Mouse (Mus musculus) neural tube, embryonic 14.5 days (tissue): ENCODE results near the gene Ptk6. TPM values are rescaled to one million over a fixed set of nuclear protein-coding genes. Genes with fewer than 3 reads are reported as not detected.

Experiments
- ATAC-seq: fragments of 200-750 bp; cut with Nextera tagmentation; 2 replicates; pipeline ENCODE4 v1.8.0; 2017; ENCODE audit warnings: low read depth, mild to moderate bottlenecking, moderate TSS enrichment, moderate library complexity
- H3K27ac ChIP-seq: fragments of 300-500 bp; sonication (generic); 2 replicates; pipeline ENCODE4 v1.5.1; 2014; ENCODE audit warnings: low read depth, mild to moderate bottlenecking, control low read depth, low read length, moderate library complexity, mixed read lengths
- H3K27me3 ChIP-seq: fragments of 300-500 bp; sonication (generic); 2 replicates; pipeline ENCODE4 v1.6.1; 2014; ENCODE audit warnings: low read length; ENCODE audit not compliant: control insufficient read depth, insufficient read depth
- H3K36me3 ChIP-seq: fragments of 300-500 bp; sonication (generic); 2 replicates; pipeline ENCODE4 v1.6.1; 2014; ENCODE audit warnings: low read length, mixed read lengths; ENCODE audit not compliant: control insufficient read depth, insufficient read depth
- H3K4me1 ChIP-seq: fragments of 300-500 bp; sonication (generic); 2 replicates; pipeline ENCODE4 v1.6.1; 2014; ENCODE audit warnings: low read length; ENCODE audit not compliant: control insufficient read depth, insufficient read depth
- H3K4me2 ChIP-seq: fragments of 300-500 bp; sonication (generic); 2 replicates; pipeline ENCODE4 v1.6.1; 2014; ENCODE audit warnings: mild to moderate bottlenecking, low read depth, low read length, control low read depth
- H3K4me3 ChIP-seq: fragments of 300-500 bp; sonication (generic); 2 replicates; pipeline ENCODE4 v1.5.1; 2014; ENCODE audit warnings: low read depth, low read length, control low read depth, mixed read lengths
- H3K9ac ChIP-seq: fragments of 300-500 bp; sonication (generic); replicated peaks from 2 replicates; pipeline ENCODE4 v1.6.1; 2014; ENCODE audit warnings: low read depth, mild to moderate bottlenecking, control low read depth, low read length, mixed read lengths
- H3K9me3 ChIP-seq: fragments of 300-500 bp; sonication (generic); 2 replicates; pipeline ENCODE4 v1.6.1; 2016; ENCODE audit warnings: low read length; ENCODE audit not compliant: control insufficient read depth
- WGBS: fragments of 180-500 bp; shearing (Covaris S2); extraction: QIAGEN DNeasy Blood & Tissue Kit; methylation state at CpG from one replicate; pipeline ENCODE4 v1.1.7; 2014; 5-methylcytosine and 5-hydroxymethylcytosine counted together
- polyA plus RNA-seq: library from polyadenylated mRNA; unstranded; fragments of >200 nt; fragmentation: Nextera tagmentation; extraction: Ambion mirVana; gene quantifications from 2 replicates; pipeline ENCODE4 v1.2.1, GENCODE M21; 2014

Ptk6 gene
- polyA plus RNA-seq, 1 experiment from 2014 or later = not detected

DNA sequence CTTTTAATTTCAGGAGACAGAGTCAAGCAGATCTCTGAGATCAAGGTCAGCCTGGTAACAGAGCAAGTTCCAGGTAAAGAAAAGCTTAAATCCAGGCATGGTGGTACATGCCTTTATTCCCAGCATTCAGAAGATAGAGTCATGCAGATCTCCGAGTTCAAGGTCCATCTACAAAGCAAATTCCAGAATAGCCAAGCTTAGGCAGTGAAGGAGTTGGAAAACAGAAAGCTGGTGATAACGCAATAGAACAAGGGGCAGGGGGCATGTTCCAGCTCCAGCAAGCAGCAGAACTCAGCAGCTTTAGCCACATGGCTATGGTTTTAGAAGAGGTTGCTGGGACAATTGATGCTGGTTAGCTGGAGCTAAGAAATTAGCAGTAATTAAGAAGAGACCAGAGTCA is 22.4 kb upstream of the Ptk6 start:
- WGBS = 92% methylated on average over 2 of the region's 2 CpGs
- no peak overlapping the region for H3K27ac ChIP-seq
- peaks cover 1% of the 10 kb centered on the region; the same call in 1 of the 2 replicates for H3K4me1 ChIP-seq
- no peak overlapping the region for H3K4me3 ChIP-seq
- H3K27me3 ChIP-seq = no peaks in the 10 kb centered on the region
- H3K36me3 ChIP-seq = no peaks in the 10 kb centered on the region
- H3K9ac ChIP-seq = no peak overlapping the region
- H3K9me3 ChIP-seq = no peaks in the 10 kb centered on the region
- no peak overlapping the region for H3K4me2 ChIP-seq
- no peak for ATAC-seq

DNA sequence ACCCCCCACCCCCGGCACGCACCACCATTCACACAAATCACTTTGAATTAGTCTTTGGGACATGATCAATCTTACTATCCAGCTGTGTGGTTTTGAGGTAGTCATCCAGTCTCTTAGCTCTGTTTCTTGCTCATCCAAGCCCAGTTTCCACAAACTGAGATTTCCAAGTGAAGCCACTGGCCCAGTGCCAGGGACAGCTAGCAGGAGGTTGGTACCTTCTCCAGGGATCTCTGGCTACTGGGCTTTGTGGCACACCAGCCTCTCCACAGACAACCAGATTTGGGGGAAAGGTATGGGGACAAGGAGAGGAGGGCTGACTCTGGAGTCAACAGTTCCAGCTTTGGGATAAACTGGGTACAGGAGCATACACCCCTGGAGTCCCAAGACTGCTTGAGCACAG is 17.8 kb upstream of the Ptk6 start:
- no peak for ATAC-seq
- Histone ChIP-seq H3K4me3 (no peak overlapping the region), H3K9ac (no peak overlapping the region), H3K4me1 (peaks cover 2% of the 10 kb centered on the region; the same call in 1 of the 2 replicates), H3K4me2 (no peak overlapping the region; the same call in 1 of the 2 replicates), H3K27ac (no peak overlapping the region), H3K27me3 (no peaks in the 10 kb centered on the region), H3K9me3 (no peaks in the 10 kb centered on the region), H3K36me3 (no peaks in the 10 kb centered on the region)
- 41% methylated on average over 2 of the region's 2 CpGs for WGBS

DNA sequence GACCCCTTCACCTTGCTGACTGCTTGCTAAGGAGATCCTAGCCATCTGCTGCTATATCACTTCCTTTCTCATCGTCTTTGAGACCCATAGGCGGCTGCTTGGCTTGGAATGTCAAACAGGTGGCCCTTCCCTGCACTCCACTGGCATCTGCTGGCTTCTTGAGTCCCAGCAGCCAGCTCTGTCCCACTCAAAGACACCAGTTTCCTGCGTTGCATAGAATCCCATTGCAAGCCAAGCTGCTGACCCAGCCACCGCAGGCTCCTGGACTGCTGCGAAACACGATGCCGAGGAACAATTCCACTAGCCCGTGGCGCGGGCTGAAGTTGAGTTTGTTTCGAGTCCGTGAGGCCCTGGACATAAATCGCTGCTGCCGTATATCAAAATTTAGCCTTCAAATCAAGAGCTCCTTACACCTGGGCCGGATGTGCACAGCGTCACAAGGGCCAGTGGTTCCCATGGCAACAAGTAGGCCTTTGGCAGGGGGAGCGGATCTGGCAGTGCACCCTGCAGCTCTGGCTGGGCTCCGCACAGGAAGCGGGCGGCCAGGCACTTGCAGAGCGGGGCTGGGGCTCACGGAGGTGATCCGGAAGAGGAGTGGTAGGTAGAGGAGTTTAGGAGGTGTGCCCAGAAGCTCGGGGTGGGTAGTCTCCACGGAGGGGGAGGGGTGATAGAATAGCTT is 17.1 kb upstream of the Ptk6 start, which contains the start of gene Fndc11:
Fndc11 (plus strand) TSS at position 476 of the 679 bp plus-strand sequence.
- Histone ChIP-seq H3K9ac (0 out of 2 replicates have a peak within 1 kb of the TSS, but pooled peaks have one; percentile 7), H3K36me3 (no peaks in the 10 kb centered on the region), H3K9me3 (no peaks in the 10 kb centered on the region), H3K4me2 (peak within 1 kb of the TSS; percentile 42), H3K27ac (0 out of 2 replicates have a peak within 1 kb of the TSS, but pooled peaks have one; percentile 24), H3K4me1 (peaks cover 2% of the 10 kb centered on the region; the same call in 1 of the 2 replicates), H3K27me3 (no peaks in the 10 kb centered on the region), H3K4me3 (no peak within 1 kb of the TSS; the same call in 1 of the 2 replicates)
- 3% methylated on average over 25 of the region's 25 CpGs for WGBS
- peak; percentile 87 for ATAC-seq

DNA sequence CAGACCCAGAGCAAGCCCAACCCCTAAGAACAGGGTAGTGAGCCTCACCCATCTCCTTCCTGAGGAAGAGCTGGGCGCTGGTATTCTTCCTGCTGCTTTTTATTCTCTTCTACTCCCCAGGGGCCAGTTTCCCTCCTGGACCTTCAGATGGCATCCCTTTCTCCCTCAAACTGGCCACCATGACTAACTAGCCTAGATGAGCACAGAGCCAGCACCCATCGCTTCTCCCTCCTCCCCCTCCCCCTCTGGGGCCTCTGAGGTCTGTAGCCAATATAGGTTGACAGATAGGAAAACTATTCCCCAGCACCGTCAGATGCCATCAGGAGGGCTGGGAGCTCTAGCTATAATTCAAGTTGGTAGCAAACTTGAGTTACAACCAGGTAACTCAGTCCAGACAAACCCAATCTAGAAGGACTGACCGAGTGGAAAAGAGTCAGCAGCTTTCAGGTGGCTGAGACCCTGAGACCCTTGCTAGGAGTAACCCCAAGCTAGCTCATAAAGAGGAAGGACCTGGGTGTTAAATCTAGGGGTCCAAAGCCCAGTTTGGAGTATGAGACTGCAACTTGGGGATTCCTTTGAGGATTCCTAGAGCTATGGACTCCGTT is 16.4 kb upstream of the Ptk6 start:
- no peak overlapping the region for H3K27ac ChIP-seq
- WGBS = 66% methylated on average over 5 of the region's 5 CpGs
- no peaks in the 10 kb centered on the region for H3K36me3 ChIP-seq
- H3K4me2 ChIP-seq = no peak overlapping the region
- H3K27me3 ChIP-seq = no peaks in the 10 kb centered on the region
- H3K9me3 ChIP-seq = no peaks in the 10 kb centered on the region
- H3K4me1 ChIP-seq = peaks cover 2% of the 10 kb centered on the region; the same call in 1 of the 2 replicates
- ATAC-seq = no peak
- no peak overlapping the region for H3K4me3 ChIP-seq
- no peak overlapping the region for H3K9ac ChIP-seq

DNA sequence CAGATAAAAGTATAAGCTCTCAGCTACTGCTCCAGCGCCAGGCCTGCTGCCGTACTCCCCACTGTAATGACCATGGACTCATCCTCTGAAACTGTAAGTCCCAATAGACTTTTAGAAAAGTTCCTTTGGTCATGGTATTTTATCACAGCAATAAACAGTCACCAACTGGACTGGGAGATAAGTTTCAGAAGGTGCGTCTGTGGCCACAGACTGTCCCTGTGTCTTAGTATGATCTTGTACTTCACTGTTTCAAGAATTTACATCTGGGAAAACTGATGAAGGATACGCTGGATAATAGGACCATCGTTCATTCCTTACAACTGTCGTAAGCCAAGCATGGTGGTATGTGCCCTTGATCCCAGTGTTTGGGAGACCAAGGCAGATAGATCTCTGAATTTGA is 13.4 kb upstream of the Ptk6 start:
- 91% methylated on average over 6 of the region's 6 CpGs for WGBS
- ATAC-seq = no peak

DNA sequence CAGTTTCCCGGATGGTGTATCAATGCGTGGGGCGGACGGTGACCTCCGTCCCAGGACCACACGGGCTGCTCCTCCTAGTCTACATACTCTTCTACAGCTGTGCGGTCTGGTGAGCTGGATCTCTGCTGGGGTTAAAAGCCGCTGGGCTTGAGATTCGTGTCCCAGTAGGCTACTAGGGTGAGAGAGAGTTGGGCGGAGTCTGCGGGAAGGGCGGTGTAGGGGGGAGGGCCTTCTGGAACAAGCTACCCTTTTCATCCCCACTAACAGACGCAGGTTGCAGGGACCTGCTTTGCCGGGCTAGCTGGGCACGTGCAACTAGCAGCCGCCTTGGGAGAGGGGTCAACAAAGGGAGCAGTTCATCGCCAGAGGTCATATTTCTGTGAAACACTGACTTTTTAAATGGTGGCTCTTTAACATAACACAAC is 10.4 kb upstream of the Ptk6 start, which contains the start of gene Srms:
Srms (minus strand) TSS at position 165 of the 425 bp plus-strand sequence.
- WGBS = under 1% methylated on average over 17 of the region's 17 CpGs
- Histone ChIP-seq H3K4me2 (peak within 1 kb of the TSS; percentile 41), H3K36me3 (no peaks in the 10 kb centered on the region), H3K9me3 (no peaks in the 10 kb centered on the region), H3K27ac (no peak within 1 kb of the TSS), H3K4me1 (peaks cover 7% of the 10 kb centered on the region; the same call in 1 of the 2 replicates), H3K27me3 (peaks cover 18% of the 10 kb centered on the region), H3K4me3 (peak within 1 kb of the TSS; percentile 19), H3K9ac (no peak within 1 kb of the TSS)
- ATAC-seq = no peak

More for the DNA sequence above, 13.4 kb upstream of the Ptk6 start:
- Histone ChIP-seq H3K9me3 (no peaks in the 10 kb centered on the region), H3K36me3 (no peaks in the 10 kb centered on the region), H3K27ac (no peak overlapping the region), H3K4me1 (peaks cover 9% of the 10 kb centered on the region), H3K4me3 (no peak overlapping the region), H3K4me2 (no peak overlapping the region), H3K27me3 (peaks cover 18% of the 10 kb centered on the region), H3K9ac (no peak overlapping the region)

DNA sequence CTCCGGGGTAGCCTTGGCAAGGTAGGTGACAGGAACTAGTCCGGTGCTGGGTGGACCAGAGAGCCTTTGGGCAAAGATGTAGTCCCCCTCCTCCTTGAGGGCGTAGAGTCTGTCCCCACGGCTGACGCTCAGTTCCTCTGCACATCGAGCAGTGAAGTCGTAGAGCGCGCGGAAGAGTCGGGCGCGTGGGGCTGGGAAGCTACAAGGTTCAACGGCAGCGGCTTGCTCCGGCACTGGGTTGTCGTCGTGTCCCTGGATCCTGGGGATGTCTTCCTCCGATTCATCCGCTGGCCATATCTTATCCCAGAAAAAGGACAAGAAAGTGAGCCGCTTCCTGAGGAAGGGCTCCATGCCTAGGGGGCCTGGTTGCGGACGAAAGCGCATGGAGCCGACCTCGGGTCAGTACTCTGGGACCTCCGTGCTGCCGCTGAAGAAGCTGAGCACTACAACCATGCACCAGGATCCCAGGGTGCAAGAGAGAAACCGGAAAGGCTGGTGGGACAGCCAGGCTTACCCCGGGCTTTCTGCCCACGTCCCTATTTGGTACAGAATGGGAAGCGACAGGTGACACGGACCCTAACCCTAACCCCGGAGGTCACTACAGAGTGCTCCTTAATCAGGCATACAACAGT is 9.9 kb upstream of the Ptk6 start:
- 3% methylated on average over 34 of the region's 34 CpGs for WGBS
- Histone ChIP-seq H3K27ac (no peak overlapping the region), H3K4me3 (peak overlapping the region; percentile 19), H3K4me1 (peaks cover 7% of the 10 kb centered on the region; the same call in 1 of the 2 replicates), H3K36me3 (no peaks in the 10 kb centered on the region), H3K9me3 (no peaks in the 10 kb centered on the region), H3K9ac (no peak overlapping the region), H3K27me3 (peaks cover 18% of the 10 kb centered on the region), H3K4me2 (peak overlapping the region; percentile 41)
- no peak for ATAC-seq

DNA sequence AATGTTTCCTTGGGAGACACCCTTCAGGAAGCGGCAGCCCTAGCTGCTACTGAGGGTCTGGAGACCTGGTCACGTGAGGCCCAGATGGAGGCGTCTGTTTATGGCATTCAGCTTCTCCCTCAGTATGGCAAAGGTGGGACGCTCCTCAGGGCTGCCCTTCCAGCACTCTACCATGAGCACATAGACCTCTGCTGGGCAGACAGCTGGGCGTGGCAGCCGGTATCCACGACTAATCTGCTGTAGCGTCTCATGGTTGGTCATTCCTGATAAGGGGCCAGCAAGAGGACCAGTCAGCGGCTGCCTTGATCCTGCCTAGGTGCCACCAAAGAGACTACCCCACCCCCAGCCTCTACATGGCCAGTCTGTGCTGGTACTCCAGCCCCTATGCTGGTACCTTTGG is 3.5 kb upstream of the Ptk6 start:
- WGBS = 83% methylated on average over 9 of the region's 9 CpGs
- Histone ChIP-seq H3K4me1 (no peaks in the 10 kb centered on the region), H3K27ac (no peak overlapping the region), H3K27me3 (no peaks in the 10 kb centered on the region), H3K36me3 (no peaks in the 10 kb centered on the region), H3K4me2 (no peak overlapping the region), H3K9ac (no peak overlapping the region), H3K9me3 (no peaks in the 10 kb centered on the region), H3K4me3 (no peak overlapping the region)
- ATAC-seq = no peak

DNA sequence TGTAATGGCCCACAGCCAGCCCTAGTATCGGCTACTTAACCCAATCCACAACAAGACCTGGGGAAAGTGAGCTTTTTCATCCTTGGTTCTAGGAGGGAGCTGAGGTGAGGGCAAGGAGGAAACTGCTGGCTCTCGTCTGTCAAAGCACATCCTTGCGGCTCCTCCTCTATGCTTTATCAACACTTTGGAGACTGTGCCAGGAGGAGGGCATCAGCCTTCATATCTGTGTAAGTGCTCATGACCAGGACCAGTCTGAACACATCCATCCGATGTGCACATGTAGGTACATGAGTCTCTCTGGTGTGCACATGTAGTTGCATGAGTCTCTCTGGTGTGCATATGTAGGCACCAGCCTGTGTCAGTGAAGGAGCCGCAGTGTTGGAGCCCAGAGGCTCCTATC is 3.1 kb upstream of the Ptk6 start:
- Histone ChIP-seq H3K4me1 (no peaks in the 10 kb centered on the region), H3K9me3 (no peaks in the 10 kb centered on the region), H3K4me2 (no peak overlapping the region), H3K27me3 (no peaks in the 10 kb centered on the region), H3K9ac (no peak overlapping the region), H3K4me3 (no peak overlapping the region), H3K27ac (no peak overlapping the region), H3K36me3 (no peaks in the 10 kb centered on the region)
- ATAC-seq = no peak
- 88% methylated on average over 5 of the region's 5 CpGs for WGBS
